Mouse (Mus musculus): ENCODE results near the gene Clk1. TPM values are rescaled to one million over a fixed set of nuclear protein-coding genes. Genes with fewer than 3 reads are reported as not detected.

The Clk1 gene
- total RNA-seq (2012; rRNA removed), result 137 and 181 TPM in 2 replicates

- no peaks in the 10 kb centered on the region for H3K9me3 ChIP-seq (ENCODE audit: control insufficient read depth, insufficient read depth, low read depth, low read length)
- H3K4me1 ChIP-seq (ENCODE audit: control insufficient read depth in 2 of 2, insufficient read depth in 2 of 2, low read length in 2 of 2, poor library complexity in 1 of 2), result peaks cover 7 to 8% of the 10 kb centered on the region in 2 experiments; a peak in 3 of 4 replicates
- H3K9ac ChIP-seq (ENCODE audit: insufficient read depth, low read depth, low read length, poor library complexity, severe bottlenecking), result peak within 1 kb of the TSS; percentile 91
- DNase-seq (ENCODE audit: low read depth, low spot score), result peak; percentile 86
- TF ChIP-seq MAFK (IDR thresholded peaks at IDR 0.05; ENCODE audit: insufficient read depth, low read depth, low read length) (0 out of 2 replicates have a peak, but pooled peaks have one; percentile 12), HCFC1 (IDR thresholded peaks at IDR 0.05; ENCODE audit: borderline replicate concordance, insufficient read depth, low read length) (peak; percentile 63), ZC3H11A (IDR thresholded peaks at IDR 0.05; ENCODE audit: borderline replicate concordance, low read depth, low read length) (no peak; the same call in 1 of the 2 replicates), ZNF384 (IDR thresholded peaks at IDR 0.05; ENCODE audit: low read depth, low read length) (no peak), CHD2 (IDR thresholded peaks at IDR 0.05; ENCODE audit: low read depth, low read length) (no peak)
- peak within 1 kb of the TSS; percentile 84 for H3K27ac ChIP-seq (ENCODE audit: insufficient read depth, low read depth, low read length, poor library complexity, severe bottlenecking)
- in situ Hi-C loops (cut with MboI; ENCODE audit: low sequenced_read_pairs in 2 of 2, unreplicated experiment in 2 of 2), result loop anchor here in 1 of 2 experiments (25.0 kb wide), 1 partner anchor 1289 kb away; no protein-coding TSS in a partner anchor
- H3K4me3 ChIP-seq (ENCODE audit: insufficient read depth in 1 of 2, low read depth in 1 of 2, low read length in 2 of 2, poor library complexity in 1 of 2, severe bottlenecking in 1 of 2), result peak within 1 kb of the TSS; percentile 75 to 91
- peaks cover 18% of the 10 kb centered on the region for H3K36me3 ChIP-seq (ENCODE audit: control insufficient read depth, insufficient read depth, low read length, poor library complexity, severe bottlenecking)
Observed at GRCm38 (mm10) chr1:58423371-58424248, at the start of gene Clk1. Gene Clk1 (minus strand): TSS chr1:58424066.

GRCm38 (mm10) chr1:58465561-58465960 is 41.7 kb upstream of the Clk1 start:
- Histone ChIP-seq H3K27ac (ENCODE audit: insufficient read depth, low read depth, low read length, poor library complexity, severe bottlenecking) (no peak overlapping the region), H3K36me3 (ENCODE audit: control insufficient read depth, insufficient read depth, low read length, poor library complexity, severe bottlenecking) (peaks cover 34% of the 10 kb centered on the region)

GRCm38 (mm10) chr1:58465042-58465441 is 41.2 kb upstream of the Clk1 start:
- H3K9ac ChIP-seq (ENCODE audit: insufficient read depth, low read depth, low read length, poor library complexity, severe bottlenecking), result no peak overlapping the region
- in situ Hi-C loops (cut with MboI; ENCODE audit: low sequenced_read_pairs in 2 of 2, unreplicated experiment in 2 of 2), result no loop called here
- DNase-seq (ENCODE audit: low read depth, low spot score), result no peak
- no peaks in the 10 kb centered on the region for H3K9me3 ChIP-seq (ENCODE audit: control insufficient read depth, insufficient read depth, low read depth, low read length)
- TF ChIP-seq HCFC1 (IDR thresholded peaks at IDR 0.05; ENCODE audit: borderline replicate concordance, insufficient read depth, low read length) (no peak), CHD2 (IDR thresholded peaks at IDR 0.05; ENCODE audit: low read depth, low read length) (no peak), MAFK (IDR thresholded peaks at IDR 0.05; ENCODE audit: insufficient read depth, low read depth, low read length) (no peak), ZC3H11A (IDR thresholded peaks at IDR 0.05; ENCODE audit: borderline replicate concordance, low read depth, low read length) (no peak), ZNF384 (IDR thresholded peaks at IDR 0.05; ENCODE audit: low read depth, low read length) (no peak)
- peaks cover 36% of the 10 kb centered on the region for H3K36me3 ChIP-seq (ENCODE audit: control insufficient read depth, insufficient read depth, low read length, poor library complexity, severe bottlenecking)
- H3K4me1 ChIP-seq (ENCODE audit: control insufficient read depth in 2 of 2, insufficient read depth in 2 of 2, low read length in 2 of 2, poor library complexity in 1 of 2), result no peaks in the 10 kb centered on the region
- H3K4me3 ChIP-seq (ENCODE audit: insufficient read depth in 1 of 2, low read depth in 1 of 2, low read length in 2 of 2, poor library complexity in 1 of 2, severe bottlenecking in 1 of 2), result no peak overlapping the region
- no peak overlapping the region for H3K27ac ChIP-seq (ENCODE audit: insufficient read depth, low read depth, low read length, poor library complexity, severe bottlenecking)

More at GRCm38 (mm10) chr1:58465561-58465960, 41.7 kb upstream of the Clk1 start:
- DNase-seq (ENCODE audit: low read depth, low spot score), result no peak
- H3K9ac ChIP-seq (ENCODE audit: insufficient read depth, low read depth, low read length, poor library complexity, severe bottlenecking), result no peak overlapping the region
- no peaks in the 10 kb centered on the region for H3K4me1 ChIP-seq (ENCODE audit: control insufficient read depth in 2 of 2, insufficient read depth in 2 of 2, low read length in 2 of 2, poor library complexity in 1 of 2)
- in situ Hi-C loops (cut with MboI; ENCODE audit: low sequenced_read_pairs in 2 of 2, unreplicated experiment in 2 of 2), result no loop called here
- no peak overlapping the region for H3K4me3 ChIP-seq (ENCODE audit: insufficient read depth in 1 of 2, low read depth in 1 of 2, low read length in 2 of 2, poor library complexity in 1 of 2, severe bottlenecking in 1 of 2)
- no peaks in the 10 kb centered on the region for H3K9me3 ChIP-seq (ENCODE audit: control insufficient read depth, insufficient read depth, low read depth, low read length)
- TF ChIP-seq CHD2 (IDR thresholded peaks at IDR 0.05; ENCODE audit: low read depth, low read length), result no peak
- TF ChIP-seq MAFK (IDR thresholded peaks at IDR 0.05; ENCODE audit: insufficient read depth, low read depth, low read length), result no peak
- no peak for TF ChIP-seq HCFC1 (IDR thresholded peaks at IDR 0.05; ENCODE audit: borderline replicate concordance, insufficient read depth, low read length)
- TF ChIP-seq ZNF384 (IDR thresholded peaks at IDR 0.05; ENCODE audit: low read depth, low read length), result no peak
- TF ChIP-seq ZC3H11A (IDR thresholded peaks at IDR 0.05; ENCODE audit: borderline replicate concordance, low read depth, low read length), result no peak

- H3K4me1 ChIP-seq (ENCODE audit: control insufficient read depth in 2 of 2, insufficient read depth in 2 of 2, low read length in 2 of 2, poor library complexity in 1 of 2), result no peaks in the 10 kb centered on the region
- no peak for TF ChIP-seq HCFC1 (IDR thresholded peaks at IDR 0.05; ENCODE audit: borderline replicate concordance, insufficient read depth, low read length)
- no peak for TF ChIP-seq MAFK (IDR thresholded peaks at IDR 0.05; ENCODE audit: insufficient read depth, low read depth, low read length)
- H3K27ac ChIP-seq (ENCODE audit: insufficient read depth, low read depth, low read length, poor library complexity, severe bottlenecking), result no peak overlapping the region
- H3K9me3 ChIP-seq (ENCODE audit: control insufficient read depth, insufficient read depth, low read depth, low read length), result no peaks in the 10 kb centered on the region
- no peak for DNase-seq (ENCODE audit: low read depth, low spot score)
- in situ Hi-C loops (cut with MboI; ENCODE audit: low sequenced_read_pairs in 2 of 2, unreplicated experiment in 2 of 2), result no loop called here
- peaks cover 32% of the 10 kb centered on the region for H3K36me3 ChIP-seq (ENCODE audit: control insufficient read depth, insufficient read depth, low read length, poor library complexity, severe bottlenecking)
- H3K9ac ChIP-seq (ENCODE audit: insufficient read depth, low read depth, low read length, poor library complexity, severe bottlenecking), result no peak overlapping the region
- H3K4me3 ChIP-seq (ENCODE audit: insufficient read depth in 1 of 2, low read depth in 1 of 2, low read length in 2 of 2, poor library complexity in 1 of 2, severe bottlenecking in 1 of 2), result no peak overlapping the region
Observed at GRCm38 (mm10) chr1:58463935-58464334, 40.1 kb upstream of the Clk1 start.
